Mouse (Mus musculus) bone marrow, adult 2 months (tissue): ENCODE results near the gene Sptlc2.

Source experiments
- CTCF ChIP-seq: fragments of 200-500 bp; IDR thresholded peaks from 2 replicates; pipeline ENCODE4 v1.5.1; 2011; ENCODE audit warnings: low read length, control low read depth; ENCODE audit not compliant: control insufficient read depth, insufficient read depth
- POLR2A ChIP-seq: fragments of 200-500 bp; IDR thresholded peaks from 2 replicates; pipeline ENCODE4 v1.6.1; 2011; ENCODE audit warnings: low read depth, mild to moderate bottlenecking, control low read depth, low read length, borderline replicate concordance; ENCODE audit not compliant: control insufficient read depth

DNA sequence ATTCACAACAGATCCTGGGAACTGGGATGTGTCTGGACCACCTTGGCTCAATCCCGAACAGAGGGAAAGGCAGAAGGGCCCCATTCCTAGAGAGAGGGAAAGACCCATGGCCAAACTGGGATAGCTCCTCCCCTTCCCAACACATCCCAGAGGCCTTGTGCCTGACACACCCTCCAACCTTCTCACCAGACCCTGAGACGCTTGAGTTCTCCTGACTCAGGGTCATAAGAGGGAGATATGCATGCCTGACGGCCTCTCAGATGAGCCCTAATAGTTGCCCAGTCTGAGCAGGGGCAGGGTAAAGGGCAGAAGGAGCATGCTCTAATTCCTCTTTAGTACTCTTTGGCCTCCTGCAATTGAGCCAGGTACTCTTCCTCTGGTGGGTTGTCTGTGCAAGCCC, 108.8 kb downstream of the Sptlc2 start:
- TF ChIP-seq CTCF (no peak), POLR2A (no peak)
